Mouse (Mus musculus) MEL (cell line): ENCODE results near the gene Vsir. TPM values are rescaled to one million over a fixed set of nuclear protein-coding genes. Genes with fewer than 3 reads are reported as not detected.

Experiments used
- DNase-seq: peaks from one replicate; pipeline ENCODE4 v3.0.0; 2011; ENCODE audit warnings: low read depth, low spot score
- H3K27ac ChIP-seq: 2 replicates; pipeline ENCODE4 v1.5.1; 2012; ENCODE audit warnings: low read depth, mild to moderate bottlenecking, control low read depth, low read length, moderate library complexity; ENCODE audit not compliant: control insufficient read depth
- H3K27me3 ChIP-seq, 2 experiments: fragments of 150-350 bp in 1 of 2; sonication (generic) in 1 of 2; 2 replicates each; pipeline ENCODE4 v1.6.1; 2012; ENCODE audit warnings: low read length in 2 of 2, mild to moderate bottlenecking in 2 of 2, improper control_type of control experiment in 1 of 2, moderate library complexity in 1 of 2; ENCODE audit not compliant: insufficient read depth in 2 of 2, control insufficient read depth in 1 of 2
- H3K36me3 ChIP-seq, 2 experiments: 2 replicates each; pipeline ENCODE4 v1.6.1; 2012 to 2014; ENCODE audit warnings: low read length in 2 of 2, improper control_type of control experiment in 1 of 2, inconsistent platforms in 1 of 2, mild to moderate bottlenecking in 1 of 2; ENCODE audit not compliant: insufficient read depth in 2 of 2, control insufficient read depth in 1 of 2
- H3K4me1 ChIP-seq, 2 experiments: fragments of 150-350 bp in 1 of 2; sonication (generic) in 1 of 2; 2 replicates each; pipeline ENCODE4 v1.6.1; 2012; ENCODE audit warnings: low read length in 2 of 2, improper control_type of control experiment in 1 of 2, mild to moderate bottlenecking in 1 of 2; ENCODE audit not compliant: insufficient read depth in 2 of 2, control insufficient read depth in 1 of 2
- H3K4me3 ChIP-seq, 2 experiments: fragments of 150-350 bp in 1 of 2; sonication (generic) in 1 of 2; 2 replicates each; pipeline ENCODE4 v1.5.1; 2012; ENCODE audit warnings: low read depth in 2 of 2, low read length in 2 of 2, mild to moderate bottlenecking in 2 of 2, moderate library complexity in 2 of 2, control low read depth in 1 of 2, improper control_type of control experiment in 1 of 2; ENCODE audit not compliant: control insufficient read depth in 1 of 2, insufficient read depth in 1 of 2
- H3K79me2 ChIP-seq: 2 replicates; pipeline ENCODE4 v1.6.1; 2012; ENCODE audit warnings: mild to moderate bottlenecking, low read length, moderate library complexity; ENCODE audit not compliant: control insufficient read depth, poor library complexity, insufficient read depth
- H3K9ac ChIP-seq: 2 replicates; pipeline ENCODE4 v1.6.1; 2012; ENCODE audit warnings: low read depth, mild to moderate bottlenecking, control low read depth, low read length, moderate library complexity; ENCODE audit not compliant: control insufficient read depth, poor library complexity, severe bottlenecking
- H3K9me3 ChIP-seq: fragments of 150-350 bp; sonication (generic); replicated peaks from 2 replicates; pipeline ENCODE4 v1.6.1; 2012; ENCODE audit warnings: mild to moderate bottlenecking, low read length, improper control_type of control experiment, moderate library complexity; ENCODE audit not compliant: insufficient read depth
- CHD2 ChIP-seq: IDR thresholded peaks from 2 replicates; pipeline ENCODE4 v1.6.1; 2011; ENCODE audit warnings: low read length, improper control_type of control experiment
- EP300 ChIP-seq, 2 experiments: IDR thresholded peaks; 2 replicates each; pipeline ENCODE4 v1.6.1; 2011; ENCODE audit warnings: improper control_type of control experiment in 2 of 2, low read length in 2 of 2, low read depth in 1 of 2, mild to moderate bottlenecking in 1 of 2
- MAFK ChIP-seq: IDR thresholded peaks from 2 replicates; pipeline ENCODE4 v1.6.1; 2011; ENCODE audit warnings: low read depth, mild to moderate bottlenecking, low read length, improper control_type of control experiment, borderline replicate concordance
- MAX ChIP-seq: IDR thresholded peaks from 2 replicates; pipeline ENCODE4 v1.6.1; 2011; ENCODE audit warnings: low read length, improper control_type of control experiment
- MAZ ChIP-seq: IDR thresholded peaks from 2 replicates; pipeline ENCODE4 v1.6.1; 2012; ENCODE audit warnings: low read depth, mild to moderate bottlenecking, inconsistent platforms, low read length, improper control_type of control experiment
- MXI1 ChIP-seq: IDR thresholded peaks from 2 replicates; pipeline ENCODE4 v1.6.1; 2011; ENCODE audit warnings: mild to moderate bottlenecking, low read depth, low read length, improper control_type of control experiment
- MYB ChIP-seq: IDR thresholded peaks from 2 replicates; pipeline ENCODE4 v1.6.1; 2011; ENCODE audit warnings: mild to moderate bottlenecking, low read depth, low read length, improper control_type of control experiment
- POLR2A ChIP-seq, 2 experiments: IDR thresholded peaks; 2 replicates each; pipeline ENCODE4 v1.6.1; 2011 to 2012; ENCODE audit warnings: low read length in 2 of 2, mild to moderate bottlenecking in 2 of 2, control low read depth in 1 of 2, improper control_type of control experiment in 1 of 2, low read depth in 1 of 2, moderate library complexity in 1 of 2; ENCODE audit not compliant: control insufficient read depth in 1 of 2, insufficient read depth in 1 of 2, poor library complexity in 1 of 2
- POLR2AphosphoS2 ChIP-seq: IDR thresholded peaks from 2 replicates; pipeline ENCODE4 v1.6.1; 2011; ENCODE audit warnings: low read length, improper control_type of control experiment
- POLR2AphosphoS5 ChIP-seq: IDR thresholded peaks from 2 replicates; pipeline ENCODE4 v1.6.1; 2012; ENCODE audit warnings: low read depth, borderline replicate concordance, mild to moderate bottlenecking, inconsistent platforms, low read length, moderate library complexity, mixed read lengths
- RCOR1 ChIP-seq: IDR thresholded peaks from 2 replicates; pipeline ENCODE4 v1.6.1; 2012; ENCODE audit warnings: low read depth, mild to moderate bottlenecking, inconsistent platforms, low read length, improper control_type of control experiment
- SIN3A ChIP-seq: IDR thresholded peaks from 2 replicates; pipeline ENCODE4 v1.6.1; 2012; ENCODE audit warnings: low read length, improper control_type of control experiment, inconsistent platforms
- SMC3 ChIP-seq: IDR thresholded peaks from 2 replicates; pipeline ENCODE4 v1.6.1; 2011; ENCODE audit warnings: low read depth, low read length, improper control_type of control experiment
- TAL1 ChIP-seq: IDR thresholded peaks from 2 replicates; pipeline ENCODE4 v1.6.1; 2012; ENCODE audit warnings: mild to moderate bottlenecking, inconsistent platforms, low read length, moderate library complexity, mixed read lengths
- TBP ChIP-seq: IDR thresholded peaks from 2 replicates; pipeline ENCODE4 v1.8.0; 2011; ENCODE audit warnings: low read depth, low read length, improper control_type of control experiment
- USF2 ChIP-seq, 2 experiments: IDR thresholded peaks; 2 replicates each; pipeline ENCODE4 v1.6.1; 2011 to 2012; ENCODE audit warnings: improper control_type of control experiment in 2 of 2, low read length in 2 of 2, borderline replicate concordance in 1 of 2, inconsistent platforms in 1 of 2, low read depth in 1 of 2, mild to moderate bottlenecking in 1 of 2; ENCODE audit not compliant: insufficient read depth in 1 of 2
- ZC3H11A ChIP-seq: IDR thresholded peaks from 2 replicates; pipeline ENCODE4 v1.6.1; 2012; ENCODE audit warnings: low read depth, mild to moderate bottlenecking, inconsistent platforms, low read length, improper control_type of control experiment
- ZKSCAN1 ChIP-seq: IDR thresholded peaks from 2 replicates; pipeline ENCODE4 v1.6.1; 2012; ENCODE audit warnings: low read depth, mild to moderate bottlenecking, inconsistent platforms, low read length, improper control_type of control experiment, moderate library complexity
- ZMIZ1 ChIP-seq: IDR thresholded peaks from 2 replicates; pipeline ENCODE4 v1.6.1; 2012; ENCODE audit warnings: low read depth, mild to moderate bottlenecking, inconsistent platforms, low read length, improper control_type of control experiment, moderate library complexity
- ZNF384 ChIP-seq: IDR thresholded peaks from 2 replicates; pipeline ENCODE4 v1.6.1; 2012; ENCODE audit warnings: low read depth, mild to moderate bottlenecking, inconsistent platforms, low read length, improper control_type of control experiment
- polyA plus RNA-seq, 2 experiments: library from polyadenylated mRNA; stranded (reverse) in 1 of 2; unstranded in 1 of 2; fragments of >175 nt in 1 of 2; fragments of >200 nt in 1 of 2; gene quantifications; 2 replicates each; pipeline versions ENCODE4 v1.2.1 to v1.2.4; 2012; ENCODE audit warnings: low replicate concordance in 2 of 2, low read depth in 1 of 2; ENCODE audit not compliant: insufficient read length in 2 of 2, insufficient read depth in 1 of 2, missing spikeins in 1 of 2
- total RNA-seq: library from RNA; depleted of rRNA; stranded (reverse); fragments of 300-350 nt; gene quantifications from 2 replicates; pipeline ENCODE4 v1.2.3, GENCODE M21; 2012

The Vsir gene
- total and polyA plus RNA-seq, 3 experiments = 10.6 to 11.2 TPM; not detected in 1

DNA sequence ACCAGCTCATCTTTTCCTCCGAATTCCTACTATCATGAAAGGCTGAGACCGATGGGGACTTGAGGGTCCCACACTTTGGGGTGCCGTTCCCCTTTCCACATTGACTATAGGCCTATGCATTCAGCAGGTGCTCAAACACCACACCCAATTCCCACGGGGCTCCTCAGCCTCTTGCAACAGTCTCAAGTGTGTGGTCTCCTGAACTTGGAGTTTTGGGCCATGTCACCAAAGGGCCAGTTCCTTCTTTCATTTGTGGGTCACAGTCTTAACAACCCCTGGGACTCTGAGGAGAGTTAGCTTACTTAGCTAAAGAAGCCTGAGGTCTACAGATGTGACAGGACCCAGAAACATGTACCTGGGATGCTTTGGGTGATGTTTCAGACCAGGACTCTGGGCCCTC lies 30.5 kb upstream of the Vsir start:
- H3K9ac ChIP-seq = no peak overlapping the region
- H3K4me1 ChIP-seq = no peaks in the 10 kb centered on the region
- H3K9me3 ChIP-seq = no peaks in the 10 kb centered on the region
- H3K4me3 ChIP-seq = no peak overlapping the region
- TF ChIP-seq MYB = no peak
- TF ChIP-seq USF2 (IDR thresholded peaks at IDR 0.05; ENCODE audit: borderline replicate concordance in 1 of 2, insufficient read depth in 1 of 2, low read depth in 1 of 2, low read length in 2 of 2) = no peak
- no peak for TF ChIP-seq ZMIZ1
- no peak for TF ChIP-seq EP300 (IDR thresholded peaks at IDR 0.05; ENCODE audit: low read depth in 1 of 2, low read length in 2 of 2)
- TF ChIP-seq POLR2AphosphoS2 = no peak
- no peak for TF ChIP-seq MAX
- TF ChIP-seq POLR2A (IDR thresholded peaks at IDR 0.05; ENCODE audit: control insufficient read depth in 1 of 2, insufficient read depth in 1 of 2, low read depth in 1 of 2, low read length in 2 of 2, poor library complexity in 1 of 2) = no peak
- TF ChIP-seq CHD2 = no peak
- TF ChIP-seq SMC3 = no peak
- TF ChIP-seq RCOR1 = no peak
- no peak for TF ChIP-seq ZKSCAN1
- no peak for TF ChIP-seq SIN3A
- TF ChIP-seq ZC3H11A = no peak
- H3K27ac ChIP-seq = no peak overlapping the region
- no peaks in the 10 kb centered on the region for H3K27me3 ChIP-seq
- no peaks in the 10 kb centered on the region for H3K79me2 ChIP-seq
- H3K36me3 ChIP-seq = no peaks in the 10 kb centered on the region
- no peak for DNase-seq

DNA sequence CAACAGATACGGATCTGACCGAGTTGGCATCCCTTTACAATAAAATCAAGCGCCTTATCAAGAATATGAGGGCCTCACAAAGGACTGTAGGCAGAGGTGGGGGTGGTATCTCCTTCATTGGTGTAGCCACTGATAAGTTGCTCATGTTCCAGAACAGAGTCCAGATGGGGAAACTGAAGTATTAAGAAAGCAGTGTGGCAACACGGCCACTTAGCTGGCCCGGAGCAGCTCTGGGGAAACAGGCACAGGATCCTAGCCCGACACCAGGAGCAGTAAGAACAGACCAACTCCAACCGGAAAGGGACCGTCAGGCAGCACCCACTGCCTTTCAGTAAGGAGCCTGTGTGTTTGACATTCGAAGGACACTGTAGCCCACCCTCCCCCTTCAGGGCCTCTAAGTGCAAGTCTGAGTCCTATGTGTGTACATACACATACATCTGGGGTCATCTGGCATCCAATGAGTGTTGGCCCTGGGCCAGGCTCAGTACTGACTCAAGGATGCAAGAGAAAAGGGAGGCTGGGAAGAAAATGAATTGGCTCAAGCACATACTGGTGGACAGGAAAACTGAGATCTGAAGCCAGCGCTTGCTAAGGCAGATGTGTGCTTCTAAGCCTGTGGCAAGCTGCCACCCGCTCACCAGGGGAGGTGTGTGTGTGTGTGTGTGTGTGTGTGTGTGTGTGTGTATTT lies 17.5 kb upstream of the Vsir start:
- no peaks in the 10 kb centered on the region for H3K36me3 ChIP-seq
- no peak overlapping the region for H3K4me3 ChIP-seq
- no peaks in the 10 kb centered on the region for H3K79me2 ChIP-seq
- no peak overlapping the region for H3K9ac ChIP-seq
- TF ChIP-seq MAFK = no peak
- no peak for TF ChIP-seq MAZ
- no peak for TF ChIP-seq SMC3
- TF ChIP-seq ZNF384 = no peak
- TF ChIP-seq USF2 (IDR thresholded peaks at IDR 0.05; ENCODE audit: borderline replicate concordance in 1 of 2, insufficient read depth in 1 of 2, low read depth in 1 of 2, low read length in 2 of 2) = no peak
- TF ChIP-seq POLR2AphosphoS5 = no peak
- TF ChIP-seq TBP = no peak
- TF ChIP-seq TAL1 = no peak
- TF ChIP-seq MXI1 = no peak
- no peak for TF ChIP-seq ZKSCAN1
- no peaks in the 10 kb centered on the region for H3K9me3 ChIP-seq
- no peak for DNase-seq
- no peaks in the 10 kb centered on the region for H3K27me3 ChIP-seq
- no peaks in the 10 kb centered on the region; a peak in 1 of 4 replicates for H3K4me1 ChIP-seq
- no peak overlapping the region for H3K27ac ChIP-seq
